Mouse (Mus musculus) hindbrain, embryonic 12.5 days (tissue): ENCODE measurements around the gene Fam114a1. TPM values are rescaled to one million over a fixed set of nuclear protein-coding genes. Genes with fewer than 3 reads are reported as not detected.

Experiments
- ATAC-seq: fragments of 200-750 bp; cut with Nextera tagmentation; 2 replicates; pipeline ENCODE4 v1.8.0; 2017; ENCODE audit warnings: moderate TSS enrichment; ENCODE audit not compliant: low FRiP score
- H3K27ac ChIP-seq: fragments of 300-500 bp; sonication (generic); 2 replicates; pipeline ENCODE4 v1.5.1; 2016; ENCODE audit warnings: mild to moderate bottlenecking
- H3K27me3 ChIP-seq: fragments of 300-500 bp; sonication (generic); 2 replicates; pipeline ENCODE4 v1.6.1; 2016; ENCODE audit warnings: mild to moderate bottlenecking
- H3K36me3 ChIP-seq: fragments of 300-500 bp; sonication (generic); 2 replicates; pipeline ENCODE4 v1.6.1; 2016; ENCODE audit warnings: mild to moderate bottlenecking
- H3K4me1 ChIP-seq: fragments of 300-500 bp; sonication (generic); 2 replicates; pipeline ENCODE4 v1.6.1; 2016
- H3K4me2 ChIP-seq: fragments of 300-500 bp; sonication (generic); replicated peaks from 2 replicates; pipeline ENCODE4 v1.6.1; 2016; ENCODE audit warnings: mild to moderate bottlenecking
- H3K4me3 ChIP-seq: fragments of 300-500 bp; sonication (generic); 2 replicates; pipeline ENCODE4 v1.5.1; 2016; ENCODE audit warnings: mild to moderate bottlenecking
- H3K9ac ChIP-seq: fragments of 300-500 bp; sonication (generic); 2 replicates; pipeline ENCODE4 v1.6.1; 2016; ENCODE audit warnings: mild to moderate bottlenecking, moderate library complexity
- H3K9me3 ChIP-seq: fragments of 300-500 bp; sonication (generic); replicated peaks from 2 replicates; pipeline ENCODE4 v1.6.1; 2016; ENCODE audit warnings: mild to moderate bottlenecking
- WGBS: fragments of 180-500 bp; shearing (Covaris S2); methylation state at CpG from one replicate; pipeline ENCODE4 v1.1.7; 2016; 5-methylcytosine and 5-hydroxymethylcytosine counted together
- polyA plus RNA-seq: library from polyadenylated mRNA; unstranded; fragments of >200 nt; fragmentation: Nextera tagmentation; extraction: Ambion mirVana; gene quantifications from 2 replicates; pipeline ENCODE4 v1.2.1, GENCODE M21; 2016

Gene Fam114a1
- polyA plus RNA-seq, 1 experiment from 2014 or later = 27.9 TPM

DNA sequence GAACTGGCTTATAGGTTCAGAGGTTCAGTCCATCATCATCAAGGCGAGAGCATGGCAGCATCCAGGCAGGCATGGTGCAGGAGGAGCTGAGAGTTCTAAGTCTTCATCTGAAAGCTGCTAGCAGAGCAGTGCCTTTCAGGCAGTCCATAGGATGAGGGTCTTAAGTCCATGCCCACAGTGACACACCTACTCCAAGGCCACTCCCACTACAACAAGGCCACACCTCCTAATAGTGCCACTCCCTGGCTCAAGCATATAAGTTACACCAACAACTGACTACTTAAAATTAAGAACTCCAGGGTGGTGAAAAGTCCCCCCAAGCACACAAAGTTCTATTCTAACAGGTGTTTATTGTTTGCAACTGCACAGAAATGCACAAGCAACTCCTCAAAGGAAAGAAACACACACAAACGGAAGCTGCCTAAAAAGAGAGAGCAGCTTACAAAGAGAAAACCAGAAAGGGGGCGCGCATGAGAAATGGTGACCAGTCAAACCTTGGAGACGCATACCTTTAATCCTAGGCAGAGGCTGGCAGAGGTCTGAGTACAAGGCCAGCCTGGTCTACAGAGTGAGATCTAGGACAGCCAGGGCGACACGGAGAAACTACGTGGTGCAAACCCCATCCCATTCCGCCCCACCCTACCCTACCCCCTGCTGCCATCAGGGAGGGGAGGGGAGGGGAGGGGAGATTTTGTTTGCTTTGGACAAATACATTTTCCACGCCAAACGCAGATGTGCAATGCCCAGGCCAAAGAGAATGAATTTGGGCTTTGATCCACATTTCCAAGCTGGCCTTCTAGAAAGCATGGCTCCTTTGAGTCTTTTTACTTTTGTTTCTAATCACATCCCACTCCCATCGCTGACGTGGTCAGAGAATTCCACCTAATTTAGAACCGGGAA, 660 bp upstream of the Fam114a1 start:
- H3K4me1 ChIP-seq = peaks cover 15% of the 10 kb centered on the region
- H3K27me3 ChIP-seq = peaks cover 15% of the 10 kb centered on the region
- peak overlapping the region; percentile 96 for H3K4me2 ChIP-seq
- no peak overlapping the region for H3K27ac ChIP-seq
- peak overlapping the region; percentile 74 for H3K9ac ChIP-seq
- ATAC-seq = peak; percentile 65; the same call in 1 of the 2 replicates
- peak overlapping the region; percentile 69 for H3K4me3 ChIP-seq
- WGBS = 8% methylated on average over 12 of the region's 14 CpGs
- H3K9me3 ChIP-seq = no peaks in the 10 kb centered on the region
- H3K36me3 ChIP-seq = no peaks in the 10 kb centered on the region

DNA sequence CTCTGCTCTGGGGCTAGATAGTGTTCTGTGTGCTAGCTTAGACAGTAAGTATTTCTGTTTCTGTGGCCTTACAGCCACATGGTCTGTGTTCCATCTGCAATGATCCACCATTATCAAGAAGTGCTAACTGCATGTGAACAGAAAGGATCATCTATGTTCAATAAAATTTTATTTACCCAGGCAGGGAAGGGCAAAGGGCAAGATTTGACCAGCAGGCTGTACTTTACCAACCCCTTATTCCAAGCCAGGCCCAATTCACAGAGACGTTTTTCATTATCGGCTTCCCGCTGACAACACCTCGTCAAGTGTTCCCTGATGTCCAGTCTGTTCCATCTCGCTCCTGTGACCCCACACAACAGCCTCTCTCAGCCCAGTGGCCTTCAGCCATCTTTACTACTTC, 5.2 kb downstream of the Fam114a1 start:
- H3K36me3 ChIP-seq = no peaks in the 10 kb centered on the region
- H3K9ac ChIP-seq = no peak overlapping the region
- no peak overlapping the region for H3K27ac ChIP-seq
- peaks cover 7% of the 10 kb centered on the region for H3K27me3 ChIP-seq
- ATAC-seq = no peak
- H3K4me1 ChIP-seq = peaks cover 11% of the 10 kb centered on the region
- H3K4me3 ChIP-seq = no peak overlapping the region
- no peak overlapping the region for H3K4me2 ChIP-seq
- 72% methylated on average over 5 of the region's 5 CpGs for WGBS
- no peaks in the 10 kb centered on the region for H3K9me3 ChIP-seq

DNA sequence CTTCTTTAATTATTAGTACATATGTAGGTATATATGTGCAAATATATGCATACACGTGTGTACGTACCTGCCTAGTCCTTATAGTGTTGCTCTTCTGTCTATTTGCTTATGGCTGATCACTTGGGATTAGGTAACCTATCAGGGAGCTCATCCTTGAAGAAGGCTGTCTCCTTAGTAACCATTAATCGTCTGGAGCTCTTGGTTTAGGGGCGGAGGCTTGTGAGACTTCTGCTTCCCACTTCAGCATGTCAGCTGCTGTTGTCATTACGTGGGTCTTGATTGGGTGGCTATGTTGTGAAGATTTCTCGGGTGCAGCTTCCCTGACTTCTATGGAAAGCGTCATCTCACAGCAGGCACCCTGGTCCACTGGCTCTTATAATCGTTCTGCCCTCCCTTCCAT, 7.3 kb downstream of the Fam114a1 start:
- H3K9ac ChIP-seq = no peak overlapping the region
- H3K4me1 ChIP-seq = no peaks in the 10 kb centered on the region
- no peaks in the 10 kb centered on the region for H3K27me3 ChIP-seq
- H3K36me3 ChIP-seq = no peaks in the 10 kb centered on the region
- H3K27ac ChIP-seq = no peak overlapping the region
- H3K4me2 ChIP-seq = no peak overlapping the region
- no peak for ATAC-seq
- 77% methylated on average over 8 of the region's 8 CpGs for WGBS
- H3K4me3 ChIP-seq = no peak overlapping the region
- no peaks in the 10 kb centered on the region for H3K9me3 ChIP-seq

DNA sequence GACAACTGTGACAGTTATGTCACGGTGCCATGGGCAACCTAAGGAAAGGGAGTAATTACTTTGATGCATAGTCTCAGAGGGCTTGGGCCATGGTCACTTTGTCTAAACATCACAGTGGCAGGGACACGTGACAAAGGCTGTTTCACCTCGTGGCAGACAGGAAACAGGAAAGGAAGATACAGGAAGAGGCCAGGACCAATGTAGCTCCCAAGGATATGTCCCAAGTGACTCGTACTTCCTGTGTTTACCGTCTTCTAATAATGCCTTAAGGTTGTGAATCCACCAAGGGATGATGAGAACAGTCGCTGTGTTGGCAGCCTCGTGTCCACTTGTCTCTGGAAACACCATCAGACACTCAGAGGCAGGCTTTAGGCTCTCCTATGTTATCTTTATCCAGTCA, 16.1 kb downstream of the Fam114a1 start:
- 75% methylated on average over 7 of the region's 7 CpGs for WGBS
- no peak overlapping the region for H3K9ac ChIP-seq
- no peak overlapping the region for H3K4me2 ChIP-seq
- H3K4me3 ChIP-seq = no peak overlapping the region
- ATAC-seq = no peak
- no peaks in the 10 kb centered on the region for H3K4me1 ChIP-seq
- H3K36me3 ChIP-seq = no peaks in the 10 kb centered on the region
- H3K27me3 ChIP-seq = no peaks in the 10 kb centered on the region
- H3K9me3 ChIP-seq = no peaks in the 10 kb centered on the region
- H3K27ac ChIP-seq = no peak overlapping the region

DNA sequence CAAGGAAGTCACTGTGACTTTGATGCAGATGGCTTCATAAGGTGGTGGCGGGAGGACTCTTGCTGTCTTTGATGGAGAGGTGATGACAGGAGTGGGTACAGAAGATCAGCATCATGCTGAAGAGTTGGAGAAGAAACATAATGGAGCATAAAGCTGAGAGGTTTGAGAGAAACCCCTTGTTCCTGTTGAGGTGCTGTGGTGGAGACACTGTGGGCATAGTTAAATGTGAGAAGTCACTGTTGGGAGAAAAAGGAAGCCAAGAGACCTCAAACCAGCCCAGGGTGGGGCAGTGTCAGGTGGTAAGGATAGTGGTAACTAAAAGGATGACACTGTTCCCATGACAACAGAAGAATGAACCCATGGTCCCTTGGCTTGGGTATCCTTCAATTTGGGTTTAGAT, 20.1 kb downstream of the Fam114a1 start:
- WGBS = 89% methylated on average over 1 of the region's 1 CpGs
- Histone ChIP-seq H3K36me3 (no peaks in the 10 kb centered on the region), H3K27ac (no peak overlapping the region), H3K27me3 (no peaks in the 10 kb centered on the region), H3K9me3 (no peaks in the 10 kb centered on the region), H3K4me3 (no peak overlapping the region), H3K4me2 (no peak overlapping the region), H3K9ac (no peak overlapping the region), H3K4me1 (no peaks in the 10 kb centered on the region)
- no peak for ATAC-seq

DNA sequence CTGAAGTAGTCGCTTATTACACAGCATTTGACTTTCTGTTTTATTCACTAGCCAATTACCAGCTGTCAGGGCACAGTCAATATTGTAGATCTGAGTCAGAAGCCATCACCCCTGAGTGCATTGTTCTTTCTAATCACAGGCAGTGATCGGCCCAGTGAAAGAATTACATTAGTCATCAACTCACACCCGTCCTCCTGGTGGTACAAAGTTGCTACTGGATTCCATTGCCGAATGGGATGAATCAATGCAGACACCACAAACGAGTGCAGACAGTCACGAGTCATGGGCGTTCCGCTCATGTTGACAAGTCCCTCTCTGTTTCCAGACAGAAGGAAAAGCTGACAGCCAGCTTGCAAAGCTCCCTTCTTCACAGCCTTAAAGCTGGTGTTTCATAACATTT, 22.7 kb downstream of the Fam114a1 start:
- H3K9ac ChIP-seq = no peak overlapping the region
- no peak for ATAC-seq
- H3K36me3 ChIP-seq = no peaks in the 10 kb centered on the region
- no peak overlapping the region for H3K4me3 ChIP-seq
- H3K4me2 ChIP-seq = no peak overlapping the region
- H3K27me3 ChIP-seq = no peaks in the 10 kb centered on the region
- no peaks in the 10 kb centered on the region for H3K4me1 ChIP-seq
- 65% methylated on average over 8 of the region's 8 CpGs for WGBS
- no peaks in the 10 kb centered on the region for H3K9me3 ChIP-seq
- H3K27ac ChIP-seq = no peak overlapping the region

DNA sequence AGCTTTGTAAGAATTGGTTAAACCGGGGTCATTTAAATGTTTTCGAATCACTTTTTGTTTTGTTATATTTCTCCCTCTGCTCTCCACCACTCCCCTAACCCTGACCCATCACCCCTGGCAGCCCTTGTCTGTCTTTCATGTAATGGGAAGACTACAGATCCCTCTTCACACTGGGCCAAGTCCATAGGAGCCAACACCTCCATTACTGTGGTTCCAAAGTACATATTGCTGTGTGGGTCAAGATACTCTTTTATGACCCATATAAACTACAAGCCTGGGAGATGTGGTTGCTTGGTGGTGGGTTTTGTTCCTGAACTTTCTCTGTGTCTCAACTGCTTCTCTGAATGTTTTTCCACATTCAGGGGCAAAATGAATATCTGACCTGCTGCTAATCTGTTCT, 25.5 kb downstream of the Fam114a1 start:
- H3K9ac ChIP-seq = no peak overlapping the region
- H3K27ac ChIP-seq = no peak overlapping the region
- H3K27me3 ChIP-seq = no peaks in the 10 kb centered on the region
- no peak overlapping the region for H3K4me2 ChIP-seq
- no peaks in the 10 kb centered on the region for H3K36me3 ChIP-seq
- no peaks in the 10 kb centered on the region for H3K9me3 ChIP-seq
- 93% methylated on average over 2 of the region's 2 CpGs for WGBS
- H3K4me3 ChIP-seq = no peak overlapping the region
- ATAC-seq = no peak
- no peaks in the 10 kb centered on the region for H3K4me1 ChIP-seq

DNA sequence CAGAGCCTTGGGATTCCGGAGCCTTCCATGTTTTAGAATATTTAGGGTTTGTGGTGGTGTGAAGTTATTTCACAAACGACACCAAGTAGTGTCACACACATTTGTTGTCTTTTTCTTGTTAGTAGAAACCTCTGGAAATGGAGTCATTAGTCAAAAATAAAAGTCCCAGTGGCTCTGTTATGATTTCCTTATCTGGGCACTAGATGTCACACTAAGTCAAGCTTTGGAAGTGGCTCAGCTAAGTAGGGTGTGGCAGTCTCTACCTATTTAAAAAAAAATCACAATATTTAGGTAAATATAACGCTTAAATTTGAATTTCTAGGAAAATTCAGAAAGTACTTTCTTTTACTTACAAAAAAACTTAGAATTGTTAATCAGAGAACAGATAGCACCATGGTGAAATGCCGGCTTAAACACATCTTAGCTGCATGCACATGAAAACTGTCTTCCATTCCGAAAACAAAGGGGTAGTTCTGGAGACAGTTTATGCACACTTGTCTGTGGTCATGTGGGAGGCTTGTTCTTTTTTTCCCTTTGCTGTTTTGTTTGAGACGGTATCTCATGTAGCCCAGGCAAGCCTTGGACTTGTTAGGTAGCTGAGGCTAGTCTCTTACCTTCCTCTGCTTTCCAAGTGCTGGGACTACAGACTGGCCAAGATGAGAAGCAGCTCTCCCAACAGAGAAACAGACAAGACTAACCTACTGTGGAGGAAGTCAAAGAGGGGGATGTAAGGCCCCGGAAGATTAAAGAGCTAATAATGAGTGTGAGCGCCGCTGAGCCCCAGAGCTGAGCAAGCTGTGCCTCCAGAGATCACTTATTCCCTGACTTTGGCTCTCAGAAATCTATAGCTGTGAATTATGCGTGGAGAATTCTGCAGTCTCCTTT, 33.3 kb downstream of the Fam114a1 start:
- no peak overlapping the region for H3K4me2 ChIP-seq
- no peak overlapping the region for H3K27ac ChIP-seq
- H3K4me3 ChIP-seq = no peak overlapping the region
- 62% methylated on average over 10 of the region's 10 CpGs for WGBS
- H3K27me3 ChIP-seq = no peaks in the 10 kb centered on the region
- no peaks in the 10 kb centered on the region for H3K9me3 ChIP-seq
- no peak overlapping the region for H3K9ac ChIP-seq
- ATAC-seq = peak; percentile 54; the same call in 1 of the 2 replicates
- H3K4me1 ChIP-seq = peaks cover 4% of the 10 kb centered on the region; the same call in 1 of the 2 replicates
- H3K36me3 ChIP-seq = no peaks in the 10 kb centered on the region

DNA sequence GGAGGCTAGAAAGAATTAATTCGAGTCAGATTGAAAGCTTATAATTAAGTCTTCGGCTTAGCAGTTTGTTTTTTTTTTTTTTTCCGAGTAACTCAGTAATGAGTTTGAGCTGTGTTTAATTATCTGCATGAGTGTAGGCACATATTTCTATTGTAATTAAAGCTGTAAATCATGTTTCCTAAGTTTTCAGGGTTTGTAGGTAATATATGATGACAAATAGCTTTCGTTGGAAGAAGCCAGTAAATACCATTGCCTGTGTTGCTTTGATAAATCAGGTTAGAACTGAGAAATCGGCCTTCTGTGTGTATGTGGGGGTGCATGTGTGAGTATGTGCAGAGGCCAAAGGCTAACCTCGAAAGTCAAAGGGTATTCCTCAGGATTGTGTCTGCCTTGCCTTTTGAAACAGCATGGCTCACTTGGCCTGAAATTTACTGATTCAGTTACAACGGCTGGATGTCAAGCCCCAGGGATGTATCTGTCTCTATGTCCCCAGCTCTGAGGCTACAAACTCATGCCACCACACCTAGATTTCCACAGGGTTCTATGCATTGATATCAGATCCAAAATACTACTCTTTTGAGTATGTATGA, 34.2 kb downstream of the Fam114a1 start:
- Histone ChIP-seq H3K4me2 (no peak overlapping the region), H3K27me3 (no peaks in the 10 kb centered on the region), H3K4me1 (peaks cover 4% of the 10 kb centered on the region; the same call in 1 of the 2 replicates), H3K4me3 (no peak overlapping the region), H3K27ac (no peak overlapping the region), H3K9ac (no peak overlapping the region), H3K9me3 (no peaks in the 10 kb centered on the region), H3K36me3 (no peaks in the 10 kb centered on the region)
- no peak for ATAC-seq
- 71% methylated on average over 7 of the region's 7 CpGs for WGBS

DNA sequence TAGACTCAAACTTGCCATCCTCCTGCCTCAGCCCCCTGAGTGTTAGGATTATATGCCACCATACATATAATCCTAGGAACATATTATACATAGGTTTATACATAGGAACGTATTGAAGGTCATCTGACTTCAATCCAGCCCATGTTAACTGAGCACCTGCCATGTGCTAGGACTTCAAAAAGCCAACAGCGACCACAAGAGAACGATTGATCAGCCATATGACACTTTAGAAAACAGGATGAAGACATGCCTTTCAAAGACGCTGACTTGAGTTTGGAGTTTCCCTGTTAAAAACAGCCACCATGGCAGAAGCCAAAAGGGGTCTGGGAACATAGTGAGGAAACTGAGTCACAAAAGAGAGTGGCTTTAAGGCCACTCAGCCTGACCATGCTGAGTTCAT, 35.4 kb downstream of the Fam114a1 start:
- no peak for ATAC-seq
- Histone ChIP-seq H3K4me2 (no peak overlapping the region), H3K9ac (no peak overlapping the region), H3K4me1 (peaks cover 4% of the 10 kb centered on the region; the same call in 1 of the 2 replicates), H3K27me3 (no peaks in the 10 kb centered on the region), H3K36me3 (no peaks in the 10 kb centered on the region), H3K9me3 (no peaks in the 10 kb centered on the region), H3K27ac (no peak overlapping the region), H3K4me3 (no peak overlapping the region)
- 88% methylated on average over 4 of the region's 4 CpGs for WGBS

DNA sequence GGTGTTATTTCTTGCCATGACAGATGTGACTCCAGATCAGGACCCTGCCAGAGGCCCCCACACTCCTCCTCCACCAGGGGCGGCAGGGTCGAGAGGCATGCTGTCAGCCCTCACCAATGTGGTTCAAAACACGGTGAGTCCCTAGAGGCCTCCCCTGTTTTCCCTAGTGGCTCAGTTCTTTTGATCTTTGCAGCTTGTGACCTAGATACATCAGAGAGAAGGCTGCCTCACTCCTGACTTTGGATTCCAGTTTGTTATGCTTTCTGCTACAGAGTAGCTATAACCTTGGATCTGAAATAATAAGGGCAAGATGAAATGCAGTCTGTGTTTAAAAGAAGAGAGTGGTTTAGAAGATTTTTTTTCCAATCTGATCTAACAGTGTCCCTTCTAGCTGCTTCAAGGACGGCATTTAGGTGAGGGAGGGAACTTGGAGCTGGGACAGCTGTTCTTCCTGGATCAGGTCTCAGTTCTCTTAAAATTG, 36.2 kb downstream of the Fam114a1 start:
- H3K36me3 ChIP-seq = no peaks in the 10 kb centered on the region
- no peaks in the 10 kb centered on the region for H3K27me3 ChIP-seq
- no peak overlapping the region for H3K27ac ChIP-seq
- ATAC-seq = no peak
- H3K4me2 ChIP-seq = no peak overlapping the region
- no peak overlapping the region for H3K9ac ChIP-seq
- H3K4me3 ChIP-seq = no peak overlapping the region
- peaks cover 4% of the 10 kb centered on the region; the same call in 1 of the 2 replicates for H3K4me1 ChIP-seq
- WGBS = 36% methylated on average over 4 of the region's 4 CpGs
- H3K9me3 ChIP-seq = no peaks in the 10 kb centered on the region
